Mouse (Mus musculus): ENCODE measurements at regions not wholly inside any gene's neighbourhood (a gene's known extent, or its start where the extent isn't known, plus 50 kb on each side); places are given as distances from the start of the nearest gene placed in this dataset.

GRCm38 (mm10) chr17:58672291-58672690 lies 318.9 kb downstream of the Pdzph1 start:
- Histone ChIP-seq H3K36me3 (ENCODE audit: control insufficient read depth, insufficient read depth, low read length) (no peaks in the 10 kb centered on the region), H3K4me1 (ENCODE audit: control insufficient read depth, insufficient read depth, low read length) (no peaks in the 10 kb centered on the region), H3K27me3 (ENCODE audit: control insufficient read depth, insufficient read depth, low read depth, low read length) (no peaks in the 10 kb centered on the region), H3K4me2 (ENCODE audit: low read length) (no peak overlapping the region), H3K4me3 (ENCODE audit: low read depth, low read length) (no peak overlapping the region), H3K9me3 (replicated peaks; ENCODE audit: control insufficient read depth, low read length, poor library complexity, severe bottlenecking) (no peaks in the 10 kb centered on the region), H3K9ac (ENCODE audit: low read depth, low read length) (no peak overlapping the region), H3K27ac (ENCODE audit: low read length) (no peak overlapping the region)
- ATAC-seq, result no peak
- WGBS, result 73% methylated on average over 2 of the region's 2 CpGs

- H3K4me2 ChIP-seq (ENCODE audit: low read length), result no peak overlapping the region
- H3K4me3 ChIP-seq (ENCODE audit: low read depth, low read length), result no peak overlapping the region
- no peak for ATAC-seq
- no peak overlapping the region for H3K9ac ChIP-seq (ENCODE audit: low read depth, low read length)
- H3K9me3 ChIP-seq (replicated peaks; ENCODE audit: control insufficient read depth, low read length, poor library complexity, severe bottlenecking), result no peaks in the 10 kb centered on the region
- no peaks in the 10 kb centered on the region for H3K4me1 ChIP-seq (ENCODE audit: control insufficient read depth, insufficient read depth, low read length)
- H3K27ac ChIP-seq (ENCODE audit: low read length), result no peak overlapping the region
- WGBS, result 97% methylated on average over 3 of the region's 3 CpGs
- H3K36me3 ChIP-seq (ENCODE audit: control insufficient read depth, insufficient read depth, low read length), result no peaks in the 10 kb centered on the region
- H3K27me3 ChIP-seq (ENCODE audit: control insufficient read depth, insufficient read depth, low read depth, low read length), result no peaks in the 10 kb centered on the region
Measured at GRCm38 (mm10) chr17:58668036-58668435, 323.1 kb downstream of the Pdzph1 start.

- H3K4me2 ChIP-seq (ENCODE audit: low read length), result no peak overlapping the region
- no peak overlapping the region for H3K27ac ChIP-seq (ENCODE audit: low read length)
- no peaks in the 10 kb centered on the region for H3K4me1 ChIP-seq (ENCODE audit: control insufficient read depth, insufficient read depth, low read length)
- H3K36me3 ChIP-seq (ENCODE audit: control insufficient read depth, insufficient read depth, low read length), result no peaks in the 10 kb centered on the region
- ATAC-seq, result no peak
- no peaks in the 10 kb centered on the region for H3K27me3 ChIP-seq (ENCODE audit: control insufficient read depth, insufficient read depth, low read depth, low read length)
- no peak overlapping the region for H3K9ac ChIP-seq (ENCODE audit: low read depth, low read length)
- H3K4me3 ChIP-seq (ENCODE audit: low read depth, low read length), result no peak overlapping the region
- 70% methylated on average over 1 of the region's 1 CpGs for WGBS
- no peaks in the 10 kb centered on the region for H3K9me3 ChIP-seq (replicated peaks; ENCODE audit: control insufficient read depth, low read length, poor library complexity, severe bottlenecking)
Measured at GRCm38 (mm10) chr17:58643793-58644192, 347.4 kb downstream of the Pdzph1 start.

GRCm38 (mm10) chr17:58642273-58642672 lies 348.9 kb downstream of the Pdzph1 start:
- Histone ChIP-seq H3K9me3 (replicated peaks; ENCODE audit: control insufficient read depth, low read length, poor library complexity, severe bottlenecking) (no peaks in the 10 kb centered on the region), H3K36me3 (ENCODE audit: control insufficient read depth, insufficient read depth, low read length) (no peaks in the 10 kb centered on the region), H3K4me2 (ENCODE audit: low read length) (no peak overlapping the region), H3K4me1 (ENCODE audit: control insufficient read depth, insufficient read depth, low read length) (no peaks in the 10 kb centered on the region), H3K27ac (ENCODE audit: low read length) (no peak overlapping the region), H3K9ac (ENCODE audit: low read depth, low read length) (no peak overlapping the region), H3K27me3 (ENCODE audit: control insufficient read depth, insufficient read depth, low read depth, low read length) (no peaks in the 10 kb centered on the region), H3K4me3 (ENCODE audit: low read depth, low read length) (no peak overlapping the region)
- WGBS, result 85% methylated on average over 1 of the region's 1 CpGs
- ATAC-seq, result no peak

GRCm38 (mm10) chr17:58598911-58599310 lies 392.3 kb downstream of the Pdzph1 start:
- H3K4me2 ChIP-seq (ENCODE audit: low read length), result no peak overlapping the region
- H3K9me3 ChIP-seq (replicated peaks; ENCODE audit: control insufficient read depth, low read length, poor library complexity, severe bottlenecking), result no peaks in the 10 kb centered on the region
- no peak overlapping the region for H3K9ac ChIP-seq (ENCODE audit: low read depth, low read length)
- 88% methylated on average over 1 of the region's 1 CpGs for WGBS
- ATAC-seq, result no peak
- no peaks in the 10 kb centered on the region for H3K27me3 ChIP-seq (ENCODE audit: control insufficient read depth, insufficient read depth, low read depth, low read length)
- no peaks in the 10 kb centered on the region for H3K36me3 ChIP-seq (ENCODE audit: control insufficient read depth, insufficient read depth, low read length)
- no peaks in the 10 kb centered on the region for H3K4me1 ChIP-seq (ENCODE audit: control insufficient read depth, insufficient read depth, low read length)
- H3K4me3 ChIP-seq (ENCODE audit: low read depth, low read length), result no peak overlapping the region
- no peak overlapping the region for H3K27ac ChIP-seq (ENCODE audit: low read length)

- no peak overlapping the region for H3K9ac ChIP-seq (ENCODE audit: low read depth, low read length)
- no peak overlapping the region for H3K27ac ChIP-seq (ENCODE audit: low read length)
- ATAC-seq, result no peak
- no peak overlapping the region for H3K4me2 ChIP-seq (ENCODE audit: low read length)
- H3K4me3 ChIP-seq (ENCODE audit: low read depth, low read length), result no peak overlapping the region
- no peaks in the 10 kb centered on the region for H3K27me3 ChIP-seq (ENCODE audit: control insufficient read depth, insufficient read depth, low read depth, low read length)
- no peaks in the 10 kb centered on the region for H3K9me3 ChIP-seq (replicated peaks; ENCODE audit: control insufficient read depth, low read length, poor library complexity, severe bottlenecking)
- H3K4me1 ChIP-seq (ENCODE audit: control insufficient read depth, insufficient read depth, low read length), result no peaks in the 10 kb centered on the region
- no peaks in the 10 kb centered on the region for H3K36me3 ChIP-seq (ENCODE audit: control insufficient read depth, insufficient read depth, low read length)
Measured at GRCm38 (mm10) chr17:58596661-58597060, 394.5 kb downstream of the Pdzph1 start.

GRCm38 (mm10) chr17:58587946-58588345 lies 403.2 kb downstream of the Pdzph1 start:
- WGBS, result 62% methylated on average over 2 of the region's 2 CpGs

GRCm38 (mm10) chr17:58572885-58573284 lies 418.3 kb downstream of the Pdzph1 start:
- H3K4me1 ChIP-seq (ENCODE audit: control insufficient read depth, insufficient read depth, low read length), result no peaks in the 10 kb centered on the region
- H3K27ac ChIP-seq (ENCODE audit: low read length), result no peak overlapping the region
- no peak overlapping the region for H3K4me3 ChIP-seq (ENCODE audit: low read depth, low read length)
- no peaks in the 10 kb centered on the region for H3K27me3 ChIP-seq (ENCODE audit: control insufficient read depth, insufficient read depth, low read depth, low read length)
- no peak overlapping the region for H3K9ac ChIP-seq (ENCODE audit: low read depth, low read length)
- H3K4me2 ChIP-seq (ENCODE audit: low read length), result no peak overlapping the region
- no peaks in the 10 kb centered on the region for H3K36me3 ChIP-seq (ENCODE audit: control insufficient read depth, insufficient read depth, low read length)
- 90% methylated on average over 2 of the region's 2 CpGs for WGBS
- no peaks in the 10 kb centered on the region for H3K9me3 ChIP-seq (replicated peaks; ENCODE audit: control insufficient read depth, low read length, poor library complexity, severe bottlenecking)
- ATAC-seq, result no peak

More at GRCm38 (mm10) chr17:58587946-58588345, 403.2 kb downstream of the Pdzph1 start:
- Histone ChIP-seq H3K9me3 (replicated peaks; ENCODE audit: control insufficient read depth, low read length, poor library complexity, severe bottlenecking) (no peaks in the 10 kb centered on the region), H3K36me3 (ENCODE audit: control insufficient read depth, insufficient read depth, low read length) (no peaks in the 10 kb centered on the region), H3K27ac (ENCODE audit: low read length) (no peak overlapping the region), H3K9ac (ENCODE audit: low read depth, low read length) (no peak overlapping the region), H3K27me3 (ENCODE audit: control insufficient read depth, insufficient read depth, low read depth, low read length) (no peaks in the 10 kb centered on the region), H3K4me1 (ENCODE audit: control insufficient read depth, insufficient read depth, low read length) (no peaks in the 10 kb centered on the region), H3K4me3 (ENCODE audit: low read depth, low read length) (no peak overlapping the region), H3K4me2 (ENCODE audit: low read length) (no peak overlapping the region)
- no peak for ATAC-seq

Measured in midbrain, embryonic 16.5 days (tissue).